Mouse (Mus musculus) CD4-positive, CD25-positive, alpha-beta regulatory T cell (primary cell): ENCODE measurements around the gene Obp1b. TPM values are rescaled to one million over a fixed set of nuclear protein-coding genes. Genes with fewer than 3 reads are reported as not detected.

Experiments used
- polyA plus RNA-seq: library from polyadenylated mRNA; unstranded; fragments of 100-300 nt; shearing (Covaris generic); gene quantifications from one replicate; pipeline ENCODE4 v1.2.1, GENCODE M21; 2017

Obp1b gene
- not detected for polyA plus RNA-seq

DNA sequence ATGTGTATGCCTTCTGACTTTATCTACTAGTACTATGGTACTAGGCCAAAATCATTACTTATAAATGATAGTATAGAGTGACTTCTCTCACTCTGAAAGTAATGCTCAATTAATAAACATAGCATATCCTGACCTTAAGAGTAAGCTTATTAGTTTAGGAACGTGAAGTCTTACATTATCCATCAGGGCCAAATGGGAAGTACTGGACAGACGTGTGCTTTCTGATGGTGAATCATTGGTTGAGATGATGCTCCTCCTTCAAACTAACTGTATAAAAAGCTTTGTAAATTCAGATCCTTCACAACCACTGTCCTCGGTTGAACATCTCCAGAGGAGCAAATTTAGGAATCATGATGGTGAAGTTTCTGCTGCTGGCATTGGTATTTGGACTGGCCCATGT is at the start of gene Obp1b:
TSS of gene Obp1b (plus strand) at position 301 of the 400 bp plus-strand sequence.

Other genes starting within 250 kb of the Obp1b start
- gene Obp1a, start 95.4 kb upstream of the Obp1b start, polyA plus RNA-seq = not detected
- gene Gm5938, start 61.3 kb upstream of the Obp1b start, polyA plus RNA-seq = not detected
- gene Gm14743, start 59.1 kb downstream of the Obp1b start, polyA plus RNA-seq = not detected
- gene 4930480E11Rik, start 182.9 kb downstream of the Obp1b start, polyA plus RNA-seq = not detected